ENCODE assay signal across 20 mouse cellular contexts in genomic region chr6:147704297-147704696, GRCm38 (mm10).
DNase-seq lines count a peak whose midpoint lies in the region; ATAC-seq lines count a peak whose summit lies in the region.
"Had no signal": no experiment of that assay in that cellular context is flagged by ENCODE, and none has a peak within 500 bp of the region (broad histone marks: within the 10 kb centered on the region; RNA-seq: fewer than 3 reads in every experiment).

No protein-coding gene starts in this region.

- peak; percentile 1 for DNase-seq in heart, adult 11 months
- no peak for DNase-seq in heart, postnatal 10 days
- DNase-seq in layer of hippocampus, postnatal 14 days (ENCODE audit: low spot score in 2 of 2): no peak
- no peak for DNase-seq in neural tube, embryonic 10.5 days (ENCODE audit: extremely low spot score, low spot score)
- DNase-seq: adrenal gland, adult 8-10 months; adrenal gland, postnatal 14 days; adrenal gland, postnatal 36 days; B cell, adult 2 months; cerebellum, adult 11-12 months; cerebellum, adult 2 months; cerebellum, adult 9-10 months; cerebellum, postnatal 10 days; cerebellum, postnatal 25 days; embryo, embryonic 11 days had no signal

- intact Hi-C loops in heart, postnatal 10 days (cut with DNase I): no loop called here

- ATAC-seq in common myeloid progenitor, adult 5-6 weeks (replicated peaks; ENCODE audit: low read depth, poor library complexity, severe bottlenecking): peak; percentile 68; the same call in 1 of the 2 replicates
- ATAC-seq in megakaryocyte progenitor cell, adult 5-6 weeks (replicated peaks; ENCODE audit: poor library complexity): peak; percentile 72
- ATAC-seq: activated CD4-positive, CD25-positive, alpha-beta regulatory T cell, adult 4 months; CD4-positive, CD25-positive, alpha-beta regulatory T cell, adult 4 months; forebrain, embryonic 14.5 days; forebrain, embryonic 16.5 days had no signal
